Mouse (Mus musculus) MEL (cell line): ENCODE measurements around the gene Vps26a. TPM values are rescaled to one million over a fixed set of nuclear protein-coding genes. Genes with fewer than 3 reads are reported as not detected.

Experiments used
- DNase-seq: peaks from one replicate; pipeline ENCODE4 v3.0.0; 2011; ENCODE audit warnings: low read depth, low spot score
- H3K27ac ChIP-seq: 2 replicates; pipeline ENCODE4 v1.5.1; 2012; ENCODE audit warnings: low read depth, mild to moderate bottlenecking, control low read depth, low read length, moderate library complexity; ENCODE audit not compliant: control insufficient read depth
- H3K27me3 ChIP-seq, 2 experiments: fragments of 150-350 bp in 1 of 2; sonication (generic) in 1 of 2; 2 replicates each; pipeline ENCODE4 v1.6.1; 2012; ENCODE audit warnings: low read length in 2 of 2, mild to moderate bottlenecking in 2 of 2, improper control_type of control experiment in 1 of 2, moderate library complexity in 1 of 2; ENCODE audit not compliant: insufficient read depth in 2 of 2, control insufficient read depth in 1 of 2
- H3K36me3 ChIP-seq, 2 experiments: 2 replicates each; pipeline ENCODE4 v1.6.1; 2012 to 2014; ENCODE audit warnings: low read length in 2 of 2, improper control_type of control experiment in 1 of 2, inconsistent platforms in 1 of 2, mild to moderate bottlenecking in 1 of 2; ENCODE audit not compliant: insufficient read depth in 2 of 2, control insufficient read depth in 1 of 2
- H3K4me1 ChIP-seq, 2 experiments: fragments of 150-350 bp in 1 of 2; sonication (generic) in 1 of 2; 2 replicates each; pipeline ENCODE4 v1.6.1; 2012; ENCODE audit warnings: low read length in 2 of 2, improper control_type of control experiment in 1 of 2, mild to moderate bottlenecking in 1 of 2; ENCODE audit not compliant: insufficient read depth in 2 of 2, control insufficient read depth in 1 of 2
- H3K4me3 ChIP-seq, 2 experiments: fragments of 150-350 bp in 1 of 2; sonication (generic) in 1 of 2; 2 replicates each; pipeline ENCODE4 v1.5.1; 2012; ENCODE audit warnings: low read depth in 2 of 2, low read length in 2 of 2, mild to moderate bottlenecking in 2 of 2, moderate library complexity in 2 of 2, control low read depth in 1 of 2, improper control_type of control experiment in 1 of 2; ENCODE audit not compliant: control insufficient read depth in 1 of 2, insufficient read depth in 1 of 2
- H3K79me2 ChIP-seq: 2 replicates; pipeline ENCODE4 v1.6.1; 2012; ENCODE audit warnings: mild to moderate bottlenecking, low read length, moderate library complexity; ENCODE audit not compliant: control insufficient read depth, poor library complexity, insufficient read depth
- H3K9ac ChIP-seq: 2 replicates; pipeline ENCODE4 v1.6.1; 2012; ENCODE audit warnings: low read depth, mild to moderate bottlenecking, control low read depth, low read length, moderate library complexity; ENCODE audit not compliant: control insufficient read depth, poor library complexity, severe bottlenecking
- H3K9me3 ChIP-seq: fragments of 150-350 bp; sonication (generic); replicated peaks from 2 replicates; pipeline ENCODE4 v1.6.1; 2012; ENCODE audit warnings: mild to moderate bottlenecking, low read length, improper control_type of control experiment, moderate library complexity; ENCODE audit not compliant: insufficient read depth
- BHLHE40 ChIP-seq: IDR thresholded peaks from 2 replicates; pipeline ENCODE4 v1.6.1; 2012; ENCODE audit warnings: low read depth, mild to moderate bottlenecking, inconsistent platforms, low read length, improper control_type of control experiment, borderline replicate concordance
- CHD1 ChIP-seq: IDR thresholded peaks from 2 replicates; pipeline ENCODE4 v1.6.1; 2012; ENCODE audit warnings: low read depth, mild to moderate bottlenecking, inconsistent platforms, low read length, improper control_type of control experiment
- CHD2 ChIP-seq: IDR thresholded peaks from 2 replicates; pipeline ENCODE4 v1.6.1; 2011; ENCODE audit warnings: low read length, improper control_type of control experiment
- CTCF ChIP-seq, 3 experiments: IDR thresholded peaks in 2 of 3; conservative IDR thresholded peaks in 1 of 3; 2 replicates each; pipeline ENCODE4 v1.5.1; 2011 to 2012; ENCODE audit warnings: low read length in 3 of 3, low read depth in 2 of 3, mild to moderate bottlenecking in 2 of 3, improper control_type of control experiment in 1 of 3, inconsistent platforms in 1 of 3, mixed read lengths in 1 of 3, moderate library complexity in 1 of 3; ENCODE audit not compliant: control insufficient read depth in 1 of 3, insufficient read depth in 1 of 3, poor library complexity in 1 of 3, severe bottlenecking in 1 of 3
- E2F4 ChIP-seq: IDR thresholded peaks from 2 replicates; pipeline ENCODE4 v1.6.1; 2011; ENCODE audit warnings: low read depth, low read length, improper control_type of control experiment, borderline replicate concordance
- ELF1 ChIP-seq: IDR thresholded peaks from 2 replicates; pipeline ENCODE4 v1.6.1; 2014; ENCODE audit warnings: low read depth, mild to moderate bottlenecking, inconsistent platforms, low read length, improper control_type of control experiment, moderate library complexity
- EP300 ChIP-seq, 2 experiments: IDR thresholded peaks; 2 replicates each; pipeline ENCODE4 v1.6.1; 2011; ENCODE audit warnings: improper control_type of control experiment in 2 of 2, low read length in 2 of 2, low read depth in 1 of 2, mild to moderate bottlenecking in 1 of 2
- ETS1 ChIP-seq: IDR thresholded peaks from 2 replicates; pipeline ENCODE4 v1.6.1; 2012; ENCODE audit warnings: low read depth, mild to moderate bottlenecking, inconsistent platforms, low read length, improper control_type of control experiment, moderate library complexity
- GATA1 ChIP-seq: IDR thresholded peaks from 2 replicates; pipeline ENCODE4 v1.6.1; 2011; ENCODE audit warnings: low read depth, low read length, improper control_type of control experiment
- HCFC1 ChIP-seq: IDR thresholded peaks from 2 replicates; pipeline ENCODE4 v1.6.1; 2012; ENCODE audit warnings: low read depth, mild to moderate bottlenecking, inconsistent platforms, low read length, improper control_type of control experiment, moderate library complexity
- KAT2A ChIP-seq: conservative IDR thresholded peaks from 2 replicates; pipeline ENCODE4 v1.6.1; 2012; ENCODE audit warnings: low read depth, low read length, improper control_type of control experiment, inconsistent platforms
- MAX ChIP-seq: IDR thresholded peaks from 2 replicates; pipeline ENCODE4 v1.6.1; 2011; ENCODE audit warnings: low read length, improper control_type of control experiment
- MAZ ChIP-seq: IDR thresholded peaks from 2 replicates; pipeline ENCODE4 v1.6.1; 2012; ENCODE audit warnings: low read depth, mild to moderate bottlenecking, inconsistent platforms, low read length, improper control_type of control experiment
- MEF2A ChIP-seq: IDR thresholded peaks from 2 replicates; pipeline ENCODE4 v1.6.1; 2014; ENCODE audit warnings: low read depth, mild to moderate bottlenecking, inconsistent platforms, low read length, improper control_type of control experiment; ENCODE audit not compliant: poor library complexity, insufficient replicate concordance, severe bottlenecking; ENCODE audit errors: extremely low read depth
- MYC ChIP-seq: IDR thresholded peaks from 2 replicates; pipeline ENCODE4 v1.6.1; 2011; ENCODE audit warnings: low read depth, mild to moderate bottlenecking, low read length, improper control_type of control experiment, moderate library complexity
- SIN3A ChIP-seq: IDR thresholded peaks from 2 replicates; pipeline ENCODE4 v1.6.1; 2012; ENCODE audit warnings: low read length, improper control_type of control experiment, inconsistent platforms
- TAL1 ChIP-seq: IDR thresholded peaks from 2 replicates; pipeline ENCODE4 v1.6.1; 2012; ENCODE audit warnings: mild to moderate bottlenecking, inconsistent platforms, low read length, moderate library complexity, mixed read lengths
- TBP ChIP-seq: IDR thresholded peaks from 2 replicates; pipeline ENCODE4 v1.8.0; 2011; ENCODE audit warnings: low read depth, low read length, improper control_type of control experiment
- USF2 ChIP-seq, 2 experiments: IDR thresholded peaks; 2 replicates each; pipeline ENCODE4 v1.6.1; 2011 to 2012; ENCODE audit warnings: improper control_type of control experiment in 2 of 2, low read length in 2 of 2, borderline replicate concordance in 1 of 2, inconsistent platforms in 1 of 2, low read depth in 1 of 2, mild to moderate bottlenecking in 1 of 2; ENCODE audit not compliant: insufficient read depth in 1 of 2
- ZC3H11A ChIP-seq: IDR thresholded peaks from 2 replicates; pipeline ENCODE4 v1.6.1; 2012; ENCODE audit warnings: low read depth, mild to moderate bottlenecking, inconsistent platforms, low read length, improper control_type of control experiment
- polyA plus RNA-seq, 2 experiments: library from polyadenylated mRNA; stranded (reverse) in 1 of 2; unstranded in 1 of 2; fragments of >175 nt in 1 of 2; fragments of >200 nt in 1 of 2; gene quantifications; 2 replicates each; pipeline versions ENCODE4 v1.2.1 to v1.2.4; 2012; ENCODE audit warnings: low replicate concordance in 2 of 2, low read depth in 1 of 2; ENCODE audit not compliant: insufficient read length in 2 of 2, insufficient read depth in 1 of 2, missing spikeins in 1 of 2
- total RNA-seq: library from RNA; depleted of rRNA; stranded (reverse); fragments of 300-350 nt; gene quantifications from 2 replicates; pipeline ENCODE4 v1.2.3, GENCODE M21; 2012

Vps26a gene
- total and polyA plus RNA-seq, 3 experiments, result 34.2 to 64.1 TPM; not detected in 1

DNA sequence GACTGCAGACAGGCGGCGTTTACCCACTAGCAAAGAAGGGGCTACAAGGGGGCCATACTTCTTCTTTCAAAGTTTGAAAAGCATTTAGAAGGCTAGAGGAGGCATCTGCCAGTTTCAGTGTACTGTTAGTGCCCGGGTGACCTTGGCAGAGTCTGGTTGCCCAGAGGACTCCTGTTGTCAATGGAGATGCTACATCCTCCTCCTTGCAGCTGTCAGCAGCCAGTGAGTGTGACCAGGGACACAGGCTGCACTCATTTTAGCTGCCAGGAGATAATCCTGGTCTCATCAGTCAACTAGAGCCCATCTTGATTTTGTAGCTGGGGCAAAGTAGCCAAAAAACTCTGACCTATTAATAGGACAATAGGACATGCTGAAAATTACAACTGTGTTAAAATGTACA is 65.5 kb downstream of the Vps26a start:
- Histone ChIP-seq H3K9me3 (no peaks in the 10 kb centered on the region), H3K9ac (no peak overlapping the region), H3K4me3 (no peak overlapping the region), H3K36me3 (peaks cover 0 to 17% of the 10 kb centered on the region in 2 experiments; a peak in 2 of 4 replicates), H3K27me3 (no peaks in the 10 kb centered on the region), H3K27ac (no peak overlapping the region), H3K4me1 (peaks cover 8 to 24% of the 10 kb centered on the region in 2 experiments), H3K79me2 (no peaks in the 10 kb centered on the region)
- no peak for TF ChIP-seq MEF2A
- no peak for TF ChIP-seq BHLHE40
- no peak for TF ChIP-seq SIN3A
- no peak for TF ChIP-seq ETS1
- no peak for TF ChIP-seq CTCF (IDR thresholded peaks at IDR 0.05 in 2 of 3, conservative IDR thresholded peaks at IDR 0.05 in 1 of 3; ENCODE audit: control insufficient read depth in 1 of 3, insufficient read depth in 1 of 3, low read depth in 2 of 3, low read length in 3 of 3, poor library complexity in 1 of 3, severe bottlenecking in 1 of 3)
- TF ChIP-seq EP300 (IDR thresholded peaks at IDR 0.05; ENCODE audit: low read depth in 1 of 2, low read length in 2 of 2), result no peak
- no peak for TF ChIP-seq KAT2A
- no peak for TF ChIP-seq ELF1
- TF ChIP-seq TAL1, result no peak
- TF ChIP-seq CHD1, result no peak
- no peak for TF ChIP-seq USF2 (IDR thresholded peaks at IDR 0.05; ENCODE audit: borderline replicate concordance in 1 of 2, insufficient read depth in 1 of 2, low read depth in 1 of 2, low read length in 2 of 2)
- no peak for TF ChIP-seq MYC
- TF ChIP-seq HCFC1, result no peak
- no peak for TF ChIP-seq TBP
- TF ChIP-seq GATA1, result no peak
- TF ChIP-seq E2F4, result no peak
- no peak for TF ChIP-seq ZC3H11A
- no peak for TF ChIP-seq MAX
- no peak for TF ChIP-seq MAZ
- DNase-seq, result no peak

DNA sequence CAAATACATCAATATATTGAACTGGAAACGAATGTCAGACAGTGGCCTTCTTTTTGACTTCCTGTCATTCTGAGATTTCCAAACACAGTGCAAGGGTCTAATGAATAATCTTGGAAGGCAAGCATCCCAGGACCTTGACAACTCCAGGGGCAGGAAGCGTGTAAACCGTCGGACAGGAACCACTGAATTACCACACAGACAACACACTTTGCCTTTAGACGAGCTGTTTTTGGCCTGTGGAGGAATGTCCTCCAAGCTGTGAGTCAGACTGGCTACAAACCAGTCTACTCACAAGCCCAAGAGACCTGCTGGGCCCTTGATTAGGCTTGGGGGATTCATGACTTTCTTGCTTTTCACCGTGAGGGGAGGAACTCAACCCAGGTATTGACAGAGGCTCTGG is 66.2 kb downstream of the Vps26a start:
- H3K4me1 ChIP-seq, result peaks cover 8 to 29% of the 10 kb centered on the region in 2 experiments
- H3K27me3 ChIP-seq, result no peaks in the 10 kb centered on the region
- no peak overlapping the region for H3K27ac ChIP-seq
- no peak overlapping the region for H3K4me3 ChIP-seq
- no peak for TF ChIP-seq CTCF (IDR thresholded peaks at IDR 0.05 in 2 of 3, conservative IDR thresholded peaks at IDR 0.05 in 1 of 3; ENCODE audit: control insufficient read depth in 1 of 3, insufficient read depth in 1 of 3, low read depth in 2 of 3, low read length in 3 of 3, poor library complexity in 1 of 3, severe bottlenecking in 1 of 3)
- TF ChIP-seq BHLHE40, result no peak
- TF ChIP-seq CHD2, result no peak
- no peak for TF ChIP-seq USF2 (IDR thresholded peaks at IDR 0.05; ENCODE audit: borderline replicate concordance in 1 of 2, insufficient read depth in 1 of 2, low read depth in 1 of 2, low read length in 2 of 2)
- no peak for TF ChIP-seq KAT2A
- DNase-seq, result no peak
- H3K36me3 ChIP-seq, result peaks cover 0 to 17% of the 10 kb centered on the region in 2 experiments; a peak in 2 of 4 replicates
- no peaks in the 10 kb centered on the region for H3K9me3 ChIP-seq
- no peak overlapping the region for H3K9ac ChIP-seq
- H3K79me2 ChIP-seq, result no peaks in the 10 kb centered on the region
